Mouse (Mus musculus): ENCODE measurements around the gene Muc13.

Muc13 gene

GRCm38 (mm10) chr16:33769848-33770247, 24.0 kb upstream of the Muc13 start:
- DNase-seq (ENCODE audit: low spot score) = no peak

GRCm38 (mm10) chr16:33770778-33771454, 22.9 kb upstream of the Muc13 start:
- no peak for DNase-seq (ENCODE audit: low spot score)

GRCm38 (mm10) chr16:33772809-33773208, 21.0 kb upstream of the Muc13 start:
- DNase-seq (ENCODE audit: low spot score) = peak; percentile 75

- no peak for DNase-seq (ENCODE audit: low spot score)
Observed at GRCm38 (mm10) chr16:33774972-33775371, 18.9 kb upstream of the Muc13 start.

- DNase-seq (ENCODE audit: low spot score) = no peak
Observed at GRCm38 (mm10) chr16:33775733-33776335, 18.0 kb upstream of the Muc13 start.

GRCm38 (mm10) chr16:33776766-33777529, 16.9 kb upstream of the Muc13 start:
- no peak for DNase-seq (ENCODE audit: low spot score)

- no peak for DNase-seq (ENCODE audit: low spot score)
Observed at GRCm38 (mm10) chr16:33777607-33778006, 16.2 kb upstream of the Muc13 start.

GRCm38 (mm10) chr16:33781789-33782728, 11.8 kb upstream of the Muc13 start:
- DNase-seq (ENCODE audit: low spot score) = no peak

- DNase-seq (ENCODE audit: low spot score) = no peak
Observed at GRCm38 (mm10) chr16:33782729-33783091, 11.1 kb upstream of the Muc13 start.

GRCm38 (mm10) chr16:33784547-33784946, 9.3 kb upstream of the Muc13 start:
- DNase-seq (ENCODE audit: low spot score) = no peak

- no peak for DNase-seq (ENCODE audit: low spot score)
Observed at GRCm38 (mm10) chr16:33785092-33785704, 8.6 kb upstream of the Muc13 start.

- peak; percentile 48 for DNase-seq (ENCODE audit: low spot score)
Observed at GRCm38 (mm10) chr16:33786657-33787390, 7.0 kb upstream of the Muc13 start.

- DNase-seq (ENCODE audit: low spot score) = no peak
Observed at GRCm38 (mm10) chr16:33795106-33795505, 1.3 kb downstream of the Muc13 start.

- DNase-seq (ENCODE audit: low spot score) = no peak
Observed at GRCm38 (mm10) chr16:33795887-33796286, 2.0 kb downstream of the Muc13 start.

GRCm38 (mm10) chr16:33796756-33797155, 2.9 kb downstream of the Muc13 start:
- no peak for DNase-seq (ENCODE audit: low spot score)

GRCm38 (mm10) chr16:33797860-33798259, 4.0 kb downstream of the Muc13 start:
- peak; percentile 35 for DNase-seq (ENCODE audit: low spot score)

- DNase-seq (ENCODE audit: low spot score) = no peak
Observed at GRCm38 (mm10) chr16:33810002-33810401, 16.2 kb downstream of the Muc13 start.

- DNase-seq (ENCODE audit: low spot score) = no peak
Observed at GRCm38 (mm10) chr16:33818413-33819165, 24.8 kb downstream of the Muc13 start.

- peak; percentile 76 for DNase-seq (ENCODE audit: low spot score)
Observed at GRCm38 (mm10) chr16:33820269-33821178, 26.7 kb downstream of the Muc13 start.

All from yolk sac, embryonic 10.5 days (tissue).